Mouse (Mus musculus) splenic B cell, adult 2 months (primary cell): ENCODE results near the gene Amigo3.
"Not testable (repeated sequence)": the region's sequence is repeated elsewhere in the genome, so short reads cannot be mapped to it uniquely, and the experiment has no call there.

Experiments used
- DNase-seq: peaks from one replicate; pipeline ENCODE4 v3.0.0-alpha.2; 2011; ENCODE audit warnings: low read depth, low spot score
- H3K27me3 ChIP-seq: 2 replicates; pipeline ENCODE4 v1.6.1; 2012; ENCODE audit warnings: mild to moderate bottlenecking, low read length, moderate library complexity, mixed read lengths; ENCODE audit not compliant: control insufficient read depth, poor library complexity, insufficient read depth, severe bottlenecking
- H3K36me3 ChIP-seq: 2 replicates; pipeline ENCODE4 v1.6.1; 2012; ENCODE audit warnings: mild to moderate bottlenecking, low read length, moderate library complexity, mixed read lengths; ENCODE audit not compliant: control insufficient read depth, poor library complexity, insufficient read depth, severe bottlenecking

Amigo3 gene

GRCm38 (mm10) chr9:108052885-108053664, at the start of gene Amigo3:
Gene Amigo3, plus strand, starts transcription at chr9:108053159.
- H3K27me3 ChIP-seq = no peaks in the 10 kb centered on the region
- peak; percentile 97 for DNase-seq

GRCm38 (mm10) chr9:108003531-108003890, 49.4 kb upstream of the Amigo3 start:
- Histone ChIP-seq H3K36me3 (no peaks in the 10 kb centered on the region), H3K27me3 (no peaks in the 10 kb centered on the region; the same call in 1 of the 2 replicates)
- DNase-seq = peak; percentile 37

More at GRCm38 (mm10) chr9:108052885-108053664, at the start of gene Amigo3:
- H3K36me3 ChIP-seq = peaks cover 8% of the 10 kb centered on the region

- H3K36me3 ChIP-seq = no peaks in the 10 kb centered on the region
- DNase-seq = no peak
- no peaks in the 10 kb centered on the region; the same call in 1 of the 2 replicates for H3K27me3 ChIP-seq
These were observed 44.9 kb upstream of the Amigo3 start for GRCm38 (mm10) chr9:108008041-108008440.

GRCm38 (mm10) chr9:108010385-108010784, 42.6 kb upstream of the Amigo3 start:
- no peaks in the 10 kb centered on the region for H3K27me3 ChIP-seq
- DNase-seq = no peak
- 0 out of 2 replicates have a peak, but pooled peaks cover 4% of the 10 kb centered on the region for H3K36me3 ChIP-seq

GRCm38 (mm10) chr9:108013577-108013976, 39.4 kb upstream of the Amigo3 start:
- peak; percentile 24 for DNase-seq
- not testable (repeated sequence) for H3K27me3 ChIP-seq, H3K36me3 ChIP-seq

- H3K36me3 ChIP-seq = 0 out of 2 replicates have a peak, but pooled peaks cover 4% of the 10 kb centered on the region
- H3K27me3 ChIP-seq = no peaks in the 10 kb centered on the region
- DNase-seq = no peak
These were observed 35.8 kb upstream of the Amigo3 start for GRCm38 (mm10) chr9:108017127-108017526.

GRCm38 (mm10) chr9:108020741-108021140, 32.2 kb upstream of the Amigo3 start:
- no peaks in the 10 kb centered on the region for H3K27me3 ChIP-seq
- peaks cover 4% of the 10 kb centered on the region for H3K36me3 ChIP-seq
- DNase-seq = no peak

GRCm38 (mm10) chr9:108023216-108023615, 29.7 kb upstream of the Amigo3 start:
- Histone ChIP-seq H3K36me3 (peaks cover 8% of the 10 kb centered on the region), H3K27me3 (no peaks in the 10 kb centered on the region)
- DNase-seq = no peak

GRCm38 (mm10) chr9:108026584-108026983, 26.4 kb upstream of the Amigo3 start:
- Histone ChIP-seq H3K27me3 (no peaks in the 10 kb centered on the region), H3K36me3 (peaks cover 11% of the 10 kb centered on the region)
- peak; percentile 49 for DNase-seq

GRCm38 (mm10) chr9:108027867-108028266, 25.1 kb upstream of the Amigo3 start:
- peak; percentile 13 for DNase-seq
- H3K27me3 ChIP-seq = no peaks in the 10 kb centered on the region

GRCm38 (mm10) chr9:108032126-108032525, 20.8 kb upstream of the Amigo3 start:
- peaks cover 17% of the 10 kb centered on the region for H3K36me3 ChIP-seq
- no peaks in the 10 kb centered on the region for H3K27me3 ChIP-seq
- DNase-seq = no peak

More at GRCm38 (mm10) chr9:108027867-108028266, 25.1 kb upstream of the Amigo3 start:
- H3K36me3 ChIP-seq = peaks cover 16% of the 10 kb centered on the region

- DNase-seq = peak; percentile 67
- no peaks in the 10 kb centered on the region for H3K27me3 ChIP-seq
- peaks cover 14% of the 10 kb centered on the region for H3K36me3 ChIP-seq
These were observed 17.4 kb upstream of the Amigo3 start for GRCm38 (mm10) chr9:108035331-108036156.

GRCm38 (mm10) chr9:108044751-108045492, 8.0 kb upstream of the Amigo3 start:
- peaks cover 7% of the 10 kb centered on the region for H3K36me3 ChIP-seq
- no peaks in the 10 kb centered on the region for H3K27me3 ChIP-seq
- DNase-seq = no peak

- DNase-seq = no peak
- Histone ChIP-seq H3K36me3 (peaks cover 6% of the 10 kb centered on the region), H3K27me3 (no peaks in the 10 kb centered on the region)
These were observed 6.4 kb upstream of the Amigo3 start for GRCm38 (mm10) chr9:108046582-108046981.
